Mouse (Mus musculus): Measurements from ENCODE around the gene Pltp.

DNA sequence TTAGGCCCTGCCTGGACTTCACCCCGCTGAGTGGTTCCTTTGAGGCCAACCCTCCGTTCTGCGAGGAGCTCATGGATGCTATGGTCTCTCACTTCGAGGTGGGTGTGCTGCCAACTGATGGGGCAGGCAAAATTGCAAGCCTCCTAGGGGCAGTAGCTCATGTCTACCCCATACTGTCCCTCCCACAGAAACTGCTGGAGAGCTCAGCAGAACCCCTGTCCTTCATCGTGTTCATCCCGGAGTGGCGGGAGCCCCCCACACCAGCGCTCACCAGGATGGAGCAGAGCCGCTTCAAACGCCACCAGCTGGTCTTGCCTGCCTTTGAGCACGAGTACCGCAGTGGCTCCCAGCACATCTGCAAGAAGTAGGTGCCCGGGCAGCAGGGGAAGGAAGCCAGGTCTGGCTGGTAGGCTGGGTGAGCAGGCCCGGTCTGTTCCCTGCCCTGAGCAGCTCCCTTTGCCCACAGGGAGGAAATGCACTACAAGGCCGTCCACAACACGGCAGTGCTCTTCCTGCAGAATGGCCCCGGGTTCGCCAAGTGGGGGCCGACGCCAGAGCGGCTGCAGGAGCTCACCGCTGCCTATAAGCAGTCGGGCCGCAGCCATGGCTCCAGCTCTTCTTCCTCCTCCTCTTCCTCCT, 33.0 kb upstream of the Pltp start:
- TF ChIP-seq CTCF (IDR thresholded peaks at IDR 0.05; ENCODE audit: control insufficient read depth, insufficient read depth, insufficient replicate concordance, low read depth, low read length) (no peak), POLR2A (IDR thresholded peaks at IDR 0.05; ENCODE audit: control insufficient read depth, low read depth, low read length) (no peak)
